Mouse (Mus musculus) hindbrain, embryonic 11.5 days (tissue): ENCODE data around the gene Tedc1. TPM values are rescaled to one million over a fixed set of nuclear protein-coding genes. Genes with fewer than 3 reads are reported as not detected.

Source experiments
- ATAC-seq: fragments of 200-750 bp; cut with Nextera tagmentation; 2 replicates; pipeline ENCODE4 v1.8.0; 2017; ENCODE audit warnings: mild to moderate bottlenecking, moderate TSS enrichment, moderate library complexity; ENCODE audit not compliant: low FRiP score
- DNase-seq: peaks from one replicate; pipeline ENCODE4 v3.0.0-alpha.2; 2015; ENCODE audit warnings: low spot score
- H3K27ac ChIP-seq: fragments of 300-500 bp; sonication (generic); 2 replicates; pipeline ENCODE4 v1.5.1; 2014; ENCODE audit warnings: mild to moderate bottlenecking, low read depth, low read length
- H3K27me3 ChIP-seq: fragments of 300-500 bp; sonication (generic); 2 replicates; pipeline ENCODE4 v1.6.1; 2014; ENCODE audit warnings: mild to moderate bottlenecking, low read length, moderate library complexity, mixed read lengths; ENCODE audit not compliant: control insufficient read depth, insufficient read depth
- H3K36me3 ChIP-seq: fragments of 300-500 bp; sonication (generic); 2 replicates; pipeline ENCODE4 v1.6.1; 2014; ENCODE audit warnings: mild to moderate bottlenecking, low read length, moderate library complexity, mixed read lengths; ENCODE audit not compliant: control insufficient read depth, insufficient read depth
- H3K4me1 ChIP-seq: fragments of 300-500 bp; sonication (generic); replicated peaks from 2 replicates; pipeline ENCODE4 v1.6.1; 2014; ENCODE audit warnings: low read length, mixed read lengths; ENCODE audit not compliant: control insufficient read depth, insufficient read depth
- H3K4me2 ChIP-seq: fragments of 300-500 bp; sonication (generic); replicated peaks from 2 replicates; pipeline ENCODE4 v1.6.1; 2014; ENCODE audit warnings: mild to moderate bottlenecking, low read depth, low read length
- H3K4me3 ChIP-seq: fragments of 300-500 bp; sonication (generic); 2 replicates; pipeline ENCODE4 v1.5.1; 2014; ENCODE audit warnings: low read depth, low read length
- H3K9ac ChIP-seq: fragments of 300-500 bp; sonication (generic); 2 replicates; pipeline ENCODE4 v1.6.1; 2014; ENCODE audit warnings: low read depth, low read length
- H3K9me3 ChIP-seq: fragments of 300-500 bp; sonication (generic); 2 replicates; pipeline ENCODE4 v1.6.1; 2016; ENCODE audit warnings: low read length; ENCODE audit not compliant: control insufficient read depth
- WGBS: fragments of 180-500 bp; shearing (Covaris S2); extraction: QIAGEN DNeasy Blood & Tissue Kit; methylation state at CpG from one replicate; pipeline ENCODE4 v1.1.7; 2014; 5-methylcytosine and 5-hydroxymethylcytosine counted together
- polyA plus RNA-seq: library from polyadenylated mRNA; unstranded; fragments of >200 nt; fragmentation: Nextera tagmentation; extraction: Ambion mirVana; gene quantifications from 2 replicates; pipeline ENCODE4 v1.2.1, GENCODE M21; 2014

Gene Tedc1
- polyA plus RNA-seq = 28.8 and 31.4 TPM in 2 replicates

- H3K4me1 ChIP-seq = peaks cover 9% of the 10 kb centered on the region; the same call in 1 of the 2 replicates
- H3K9ac ChIP-seq = peak within 1 kb of the TSS; percentile 66
- H3K27me3 ChIP-seq = peaks cover 5% of the 10 kb centered on the region; the same call in 1 of the 2 replicates
- H3K4me2 ChIP-seq = peak within 1 kb of the TSS; percentile 71
- peak within 1 kb of the TSS; percentile 64 for H3K4me3 ChIP-seq
- H3K9me3 ChIP-seq = no peaks in the 10 kb centered on the region
- H3K36me3 ChIP-seq = no peaks in the 10 kb centered on the region
- H3K27ac ChIP-seq = peak within 1 kb of the TSS; percentile 54; the same call in 1 of the 2 replicates
- peak; percentile 98 for ATAC-seq
- WGBS = under 1% methylated on average over 46 of the region's 46 CpGs
- DNase-seq = peak; percentile 100
Observed at GRCm38 (mm10) chr12:113155887-113156539, at the start of gene Tedc1. Gene Tedc1 (plus strand): TSS chr12:113156421.

GRCm38 (mm10) chr12:113107431-113108124 lies 48.6 kb upstream of the Tedc1 start:
- no peak overlapping the region for H3K4me3 ChIP-seq
- no peaks in the 10 kb centered on the region for H3K9me3 ChIP-seq
- no peak overlapping the region for H3K27ac ChIP-seq
- H3K27me3 ChIP-seq = no peaks in the 10 kb centered on the region
- DNase-seq (no peak), ATAC-seq (no peak)
- WGBS = 92% methylated on average over 4 of the region's 4 CpGs
- H3K4me2 ChIP-seq = no peak overlapping the region
- no peaks in the 10 kb centered on the region for H3K4me1 ChIP-seq
- H3K9ac ChIP-seq = no peak overlapping the region
- H3K36me3 ChIP-seq = no peaks in the 10 kb centered on the region

GRCm38 (mm10) chr12:113108528-113109283 lies 47.5 kb upstream of the Tedc1 start:
- H3K36me3 ChIP-seq = 0 out of 2 replicates have a peak, but pooled peaks cover 1% of the 10 kb centered on the region
- ATAC-seq = peak; percentile 21; the same call in 1 of the 2 replicates
- no peak for DNase-seq

GRCm38 (mm10) chr12:113109801-113110200 lies 46.4 kb upstream of the Tedc1 start:
- no peak for ATAC-seq
- Histone ChIP-seq H3K27ac (no peak overlapping the region), H3K36me3 (peaks cover 6% of the 10 kb centered on the region; the same call in 1 of the 2 replicates), H3K4me2 (no peak overlapping the region), H3K9ac (no peak overlapping the region), H3K4me1 (no peaks in the 10 kb centered on the region), H3K4me3 (no peak overlapping the region), H3K9me3 (no peaks in the 10 kb centered on the region), H3K27me3 (no peaks in the 10 kb centered on the region)
- DNase-seq = no peak
- WGBS = 89% methylated on average over 10 of the region's 10 CpGs

More at GRCm38 (mm10) chr12:113108528-113109283, 47.5 kb upstream of the Tedc1 start:
- no peak overlapping the region for H3K27ac ChIP-seq
- no peaks in the 10 kb centered on the region for H3K4me1 ChIP-seq
- H3K4me2 ChIP-seq = no peak overlapping the region
- no peaks in the 10 kb centered on the region for H3K27me3 ChIP-seq
- H3K4me3 ChIP-seq = no peak overlapping the region
- no peak overlapping the region for H3K9ac ChIP-seq
- no peaks in the 10 kb centered on the region for H3K9me3 ChIP-seq
- 92% methylated on average over 17 of the region's 17 CpGs for WGBS

GRCm38 (mm10) chr12:113114141-113114540 lies 42.1 kb upstream of the Tedc1 start:
- ATAC-seq = no peak

GRCm38 (mm10) chr12:113114856-113115538 lies 41.2 kb upstream of the Tedc1 start:
- ATAC-seq (no peak), DNase-seq (no peak)
- no peak overlapping the region for H3K27ac ChIP-seq
- no peak overlapping the region for H3K4me2 ChIP-seq
- H3K27me3 ChIP-seq = no peaks in the 10 kb centered on the region; the same call in 1 of the 2 replicates
- WGBS = 87% methylated on average over 16 of the region's 16 CpGs
- H3K4me1 ChIP-seq = no peaks in the 10 kb centered on the region
- no peak overlapping the region for H3K4me3 ChIP-seq
- H3K9ac ChIP-seq = no peak overlapping the region
- H3K36me3 ChIP-seq = peaks cover 13% of the 10 kb centered on the region
- no peaks in the 10 kb centered on the region for H3K9me3 ChIP-seq

More at GRCm38 (mm10) chr12:113114141-113114540, 42.1 kb upstream of the Tedc1 start:
- WGBS = 96% methylated on average over 4 of the region's 4 CpGs
- Histone ChIP-seq H3K4me2 (no peak overlapping the region), H3K27me3 (no peaks in the 10 kb centered on the region), H3K9me3 (no peaks in the 10 kb centered on the region), H3K36me3 (peaks cover 13% of the 10 kb centered on the region), H3K4me3 (no peak overlapping the region), H3K27ac (no peak overlapping the region), H3K9ac (no peak overlapping the region), H3K4me1 (no peaks in the 10 kb centered on the region)
- DNase-seq = no peak

- no peaks in the 10 kb centered on the region for H3K9me3 ChIP-seq
- no peak overlapping the region for H3K4me2 ChIP-seq
- no peaks in the 10 kb centered on the region for H3K4me1 ChIP-seq
- H3K4me3 ChIP-seq = no peak overlapping the region
- H3K27ac ChIP-seq = no peak overlapping the region
- DNase-seq (peak; percentile 87), ATAC-seq (peak; percentile 75)
- no peak overlapping the region for H3K9ac ChIP-seq
- WGBS = 87% methylated on average over 20 of the region's 20 CpGs
- peaks cover 28% of the 10 kb centered on the region for H3K36me3 ChIP-seq
- H3K27me3 ChIP-seq = no peaks in the 10 kb centered on the region; the same call in 1 of the 2 replicates
Observed at GRCm38 (mm10) chr12:113119516-113120410, 36.5 kb upstream of the Tedc1 start.
